ENCODE assay signal across 8 mouse cellular contexts in genomic region chr7:118243453-118244385, GRCm38 (mm10). TPM values are rescaled to one million over a fixed set of nuclear protein-coding genes. Genes with fewer than 3 reads are reported as not detected.
DNase-seq lines count a peak whose midpoint lies in the region; ATAC-seq and TF ChIP-seq lines count a peak whose summit lies in the region.

Smg1 (minus strand) TSS chr7:118243670.

- H3K36me3 ChIP-seq in megakaryocyte, embryonic 14.5 days (replicated peaks; ENCODE audit: low read length): peaks cover 3% of the 10 kb centered on the region

- peak within 1 kb of the TSS; percentile 68 for H3K4me3 ChIP-seq in cortical plate, adult 2 months (ENCODE audit: insufficient read depth, low read length)
- H3K4me3 ChIP-seq in megakaryocyte, embryonic 14.5 days (replicated peaks): peak within 1 kb of the TSS; percentile 99

- DNase-seq in gastrocnemius, adult 8-10 months (ENCODE audit: low spot score in 2 of 2): peak; percentile 99
- peak; percentile 88 for DNase-seq in hindlimb bud, embryonic 11.5 days (ENCODE audit: extremely low spot score, low read depth, low spot score)
- peak; percentile 90 to 98 for DNase-seq in left cerebral cortex, adult 8-10 months (ENCODE audit: low spot score in 2 of 2)
- DNase-seq in right cerebral cortex, postnatal 10 days (ENCODE audit: low spot score in 2 of 2): peak; percentile 98
- DNase-seq in urinary bladder, postnatal 25 days (ENCODE audit: low spot score): peak; percentile 98

- no peak for TF ChIP-seq CTCF in cortical plate, adult 2 months (IDR thresholded peaks at IDR 0.05; ENCODE audit: extremely low read depth, insufficient read depth, low read length)

- peaks cover 3% of the 10 kb centered on the region for H3K4me1 ChIP-seq in cortical plate, adult 2 months (ENCODE audit: control insufficient read depth, insufficient read depth, low read length)
- H3K4me1 ChIP-seq in megakaryocyte, embryonic 14.5 days: peaks cover 49% of the 10 kb centered on the region

- TF ChIP-seq POLR2A in cortical plate, adult 2 months (IDR thresholded peaks at IDR 0.05; ENCODE audit: extremely low read depth, insufficient read depth, low read length): peak; percentile 75

- H3K27ac ChIP-seq in cortical plate, adult 2 months (ENCODE audit: insufficient read depth, low read length): peak within 1 kb of the TSS; percentile 84

- H3K27me3 ChIP-seq in megakaryocyte, embryonic 14.5 days (replicated peaks): no peaks in the 10 kb centered on the region

- no peaks in the 10 kb centered on the region for H3K9me3 ChIP-seq in megakaryocyte, embryonic 14.5 days

- peak; percentile 84 for ATAC-seq in activated CD4-positive, CD25-positive, alpha-beta regulatory T cell, adult 4 months

RNA-seq across cellular contexts. Expression of gene Smg1, which starts in this region (rescaled TPM):
- polyA plus RNA-seq in activated CD4-positive, CD25-positive, alpha-beta regulatory T cell, adult 4 months (2017; shearing (Covaris generic)): 10 to 100 TPM; 24.8 to 30.0 TPM
- polyA plus RNA-seq in cortical plate, adult 2 months (2012; rRNA removed): 54.6 and 59.8 TPM in 2 replicates
- 10 to 100 TPM; 21.4 to 34.1 (median 25.4) TPM for total RNA-seq in gastrocnemius, adult 8-10 months (2022)
- 10 to 100 TPM; 61.6 to 80.7 (median 69.0) TPM for total RNA-seq in left cerebral cortex, adult 8-10 months (2022)
- polyA plus RNA-seq in megakaryocyte, embryonic 14.5 days (2012; ENCODE audit: insufficient read depth, low replicate concordance): 4.3 and 14.1 TPM in 2 replicates

Comparison
In these comparisons a context has a peak if more than half of its experiments do, and no peak if none do; other contexts are left out.
1. Peak in every context shown above with its lines: DNase-seq, ATAC-seq, H3K4me3 ChIP-seq and H3K27ac ChIP-seq.